Mouse (Mus musculus) liver, embryonic 13.5 days (tissue): ENCODE measurements around the gene Slamf8. TPM values are rescaled to one million over a fixed set of nuclear protein-coding genes. Genes with fewer than 3 reads are reported as not detected.
A peak's percentile ranks its signal among the peaks of the same experiment; 100 is the strongest.

Experiments
- ATAC-seq: fragments of 200-750 bp; cut with Nextera tagmentation; 2 replicates; pipeline ENCODE4 v1.8.0; 2017; ENCODE audit warnings: low read depth, mild to moderate bottlenecking, moderate number of reproducible peaks, moderate library complexity
- DNase-seq: peaks from one replicate; pipeline ENCODE4 v3.0.0; 2022
- H3K27ac ChIP-seq: fragments of 300-500 bp; sonication (generic); 2 replicates; pipeline ENCODE4 v1.5.1; 2015; ENCODE audit warnings: moderate library complexity, mild to moderate bottlenecking, inconsistent platforms
- H3K27me3 ChIP-seq: fragments of 300-500 bp; sonication (generic); 2 replicates; pipeline ENCODE4 v1.6.1; 2015; ENCODE audit warnings: mild to moderate bottlenecking, inconsistent platforms
- H3K36me3 ChIP-seq: fragments of 300-500 bp; sonication (generic); 2 replicates; pipeline ENCODE4 v1.6.1; 2015; ENCODE audit warnings: mild to moderate bottlenecking, inconsistent platforms
- H3K4me1 ChIP-seq: fragments of 300-500 bp; sonication (generic); replicated peaks from 2 replicates; pipeline ENCODE4 v1.6.1; 2015; ENCODE audit warnings: inconsistent platforms
- H3K4me2 ChIP-seq: fragments of 300-500 bp; sonication (generic); 2 replicates; pipeline ENCODE4 v1.6.1; 2015; ENCODE audit warnings: inconsistent platforms, mild to moderate bottlenecking, moderate library complexity
- H3K4me3 ChIP-seq: fragments of 300-500 bp; sonication (generic); replicated peaks from 2 replicates; pipeline ENCODE4 v1.5.1; 2015; ENCODE audit warnings: mild to moderate bottlenecking, inconsistent platforms
- H3K9ac ChIP-seq: fragments of 300-500 bp; sonication (generic); 2 replicates; pipeline ENCODE4 v1.6.1; 2015; ENCODE audit warnings: mild to moderate bottlenecking, inconsistent platforms
- H3K9me3 ChIP-seq: fragments of 300-500 bp; sonication (generic); replicated peaks from 2 replicates; pipeline ENCODE4 v1.6.1; 2016; ENCODE audit warnings: inconsistent platforms
- WGBS: fragments of 180-500 bp; shearing (Covaris S2); methylation state at CpG from one replicate; pipeline ENCODE4 v1.1.7; 2015; ENCODE audit not compliant: insufficient replicate concordance; 5-methylcytosine and 5-hydroxymethylcytosine counted together
- polyA plus RNA-seq: library from polyadenylated mRNA; unstranded; fragments of >200 nt; fragmentation: Nextera tagmentation; extraction: Ambion mirVana; gene quantifications from 2 replicates; pipeline ENCODE4 v1.2.1, GENCODE M21; 2015

The Slamf8 gene
- polyA plus RNA-seq, 1 experiment from 2014 or later, result 0.12 TPM

DNA sequence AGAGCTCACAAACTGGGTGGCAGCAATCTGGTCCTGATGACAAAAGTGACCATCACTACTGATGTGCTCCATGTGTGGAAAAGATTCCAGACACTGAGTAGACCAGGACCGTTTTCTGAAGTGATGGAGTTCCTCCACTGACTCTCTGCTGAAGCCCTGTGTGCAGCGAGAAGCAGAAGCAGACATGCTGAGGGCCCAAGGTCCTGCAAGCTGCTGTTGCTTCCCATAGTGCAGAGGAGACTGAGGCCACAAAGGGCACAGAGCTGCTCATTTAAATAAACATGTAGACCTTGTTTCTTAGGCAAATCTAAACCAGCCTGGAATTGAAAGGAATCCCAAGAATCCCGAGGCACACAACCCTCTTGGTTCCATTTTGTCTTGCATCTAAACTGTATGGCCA lies 3.0 kb upstream of the Slamf8 start:
- no peaks in the 10 kb centered on the region for H3K4me1 ChIP-seq
- H3K9me3 ChIP-seq, result no peaks in the 10 kb centered on the region
- H3K27me3 ChIP-seq, result no peaks in the 10 kb centered on the region
- no peak for DNase-seq
- 44% methylated on average over 3 of the region's 3 CpGs for WGBS
- H3K27ac ChIP-seq, result no peak overlapping the region
- no peak overlapping the region for H3K9ac ChIP-seq
- ATAC-seq, result no peak
- no peak overlapping the region for H3K4me2 ChIP-seq
- H3K36me3 ChIP-seq, result no peaks in the 10 kb centered on the region
- no peak overlapping the region for H3K4me3 ChIP-seq

DNA sequence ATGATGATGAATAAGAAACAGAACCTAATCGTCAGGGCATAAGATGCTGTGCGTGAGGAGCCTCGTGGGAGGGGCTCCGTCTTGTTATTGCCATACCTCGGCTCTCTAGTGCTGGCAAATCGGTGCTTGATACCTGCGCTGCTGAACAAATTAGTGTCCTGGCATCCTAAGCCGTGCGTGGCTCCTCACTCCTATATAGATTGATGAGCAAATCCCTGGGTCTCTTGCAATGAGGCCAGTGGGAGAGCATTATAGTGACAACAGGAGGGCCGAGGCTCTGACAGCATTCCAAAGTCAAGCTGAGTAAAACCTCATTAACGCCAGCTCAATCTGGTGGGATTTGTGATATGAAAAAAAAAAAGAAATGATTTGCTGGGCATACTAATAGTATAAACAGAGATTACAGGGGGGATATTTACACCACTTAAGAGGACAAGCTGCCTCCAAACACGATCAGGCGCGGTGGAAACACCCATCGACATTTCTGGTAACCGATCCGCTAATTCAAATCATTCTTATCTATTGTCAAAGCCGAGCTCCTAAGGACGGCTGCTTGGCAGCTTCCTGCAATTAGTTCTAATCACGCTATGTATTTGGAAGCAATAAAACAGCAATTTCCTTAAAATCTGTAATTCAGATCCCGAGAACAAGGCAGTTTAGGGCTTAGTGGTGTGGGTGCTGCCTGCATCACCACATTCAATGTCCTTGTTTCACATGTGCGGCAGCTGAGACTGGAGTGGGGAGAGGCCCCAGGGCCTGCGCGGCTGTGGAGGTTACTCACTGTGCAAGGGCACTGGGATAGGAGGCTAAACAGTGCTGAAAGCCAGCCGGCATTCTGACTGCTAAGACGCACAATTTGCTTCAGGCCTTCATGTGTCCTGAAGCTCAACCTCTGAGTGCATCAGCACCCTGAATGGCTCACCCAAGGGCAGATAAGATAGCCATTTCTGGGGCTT lies 4.5 kb downstream of the Slamf8 start:
- Histone ChIP-seq H3K9ac (no peak overlapping the region), H3K36me3 (no peaks in the 10 kb centered on the region), H3K4me3 (no peak overlapping the region), H3K4me2 (no peak overlapping the region), H3K9me3 (no peaks in the 10 kb centered on the region), H3K27me3 (peaks cover 22% of the 10 kb centered on the region), H3K4me1 (0 out of 2 replicates have a peak, but pooled peaks cover 4% of the 10 kb centered on the region), H3K27ac (no peak overlapping the region)
- ATAC-seq (no peak), DNase-seq (no peak)
- WGBS, result 32% methylated on average over 26 of the region's 26 CpGs

DNA sequence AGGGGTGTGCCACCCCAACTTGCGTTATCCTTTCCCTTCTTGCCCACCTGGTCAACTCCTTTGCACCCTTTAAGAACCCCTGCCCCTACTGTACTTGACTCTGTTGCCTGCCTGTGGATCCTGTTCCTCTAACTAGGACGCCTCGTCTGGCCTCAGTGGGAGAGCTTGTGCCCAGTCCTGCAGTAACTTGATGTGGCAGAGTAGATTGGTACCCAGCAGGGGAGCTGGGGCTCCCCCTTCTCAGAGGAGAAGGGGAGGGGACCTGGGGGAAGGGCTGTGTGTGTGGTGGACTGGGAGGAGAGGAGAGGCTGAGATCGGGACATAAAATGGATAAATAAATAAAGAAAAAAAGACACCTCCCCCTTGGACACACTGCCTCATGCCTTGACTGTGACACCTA lies 5.3 kb downstream of the Slamf8 start:
- H3K4me3 ChIP-seq, result no peak overlapping the region

DNA sequence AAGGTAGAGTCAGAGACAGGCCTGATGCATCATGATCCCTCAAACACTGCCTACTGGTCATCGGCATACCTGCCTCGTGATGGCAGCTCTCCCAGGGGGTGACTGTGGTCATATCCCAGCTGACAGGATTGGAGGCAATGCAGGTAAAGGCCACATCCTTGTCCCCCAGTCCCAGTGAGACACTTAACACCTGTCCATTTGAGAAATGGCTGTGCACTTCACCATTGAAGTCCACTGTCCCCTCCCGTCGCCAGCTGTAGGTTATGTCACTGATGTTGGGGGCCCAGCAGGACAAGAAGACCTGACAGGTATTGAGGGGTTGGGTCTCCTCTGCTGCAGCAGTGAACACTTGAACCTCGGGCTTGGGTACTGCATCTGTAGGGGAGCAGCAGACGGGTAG lies 6.1 kb downstream of the Slamf8 start:
- Histone ChIP-seq H3K9me3 (no peaks in the 10 kb centered on the region), H3K4me3 (no peak overlapping the region), H3K4me2 (no peak overlapping the region), H3K27ac (no peak overlapping the region), H3K27me3 (peaks cover 22% of the 10 kb centered on the region), H3K4me1 (0 out of 2 replicates have a peak, but pooled peaks cover 4% of the 10 kb centered on the region), H3K36me3 (no peaks in the 10 kb centered on the region), H3K9ac (no peak overlapping the region)
- DNase-seq, result no peak
- no peak for ATAC-seq
- WGBS, result 69% methylated on average over 6 of the region's 6 CpGs

More for the DNA sequence above, 5.3 kb downstream of the Slamf8 start:
- no peaks in the 10 kb centered on the region for H3K36me3 ChIP-seq
- H3K4me1 ChIP-seq, result 0 out of 2 replicates have a peak, but pooled peaks cover 4% of the 10 kb centered on the region
- no peak overlapping the region for H3K4me2 ChIP-seq
- no peak overlapping the region for H3K27ac ChIP-seq
- H3K9ac ChIP-seq, result no peak overlapping the region
- DNase-seq (no peak), ATAC-seq (no peak)
- no peaks in the 10 kb centered on the region for H3K9me3 ChIP-seq
- 46% methylated on average over 4 of the region's 4 CpGs for WGBS
- peaks cover 22% of the 10 kb centered on the region for H3K27me3 ChIP-seq

- 63% methylated on average over 8 of the region's 8 CpGs for WGBS
- no peaks in the 10 kb centered on the region for H3K36me3 ChIP-seq
- ATAC-seq, result no peak
- H3K4me3 ChIP-seq, result no peak overlapping the region
- H3K4me2 ChIP-seq, result no peak overlapping the region
- no peak overlapping the region for H3K9ac ChIP-seq
- H3K9me3 ChIP-seq, result no peaks in the 10 kb centered on the region
- peaks cover 22% of the 10 kb centered on the region for H3K27me3 ChIP-seq
- H3K27ac ChIP-seq, result no peak overlapping the region
- 0 out of 2 replicates have a peak, but pooled peaks cover 4% of the 10 kb centered on the region for H3K4me1 ChIP-seq
- DNase-seq, result no peak
Measured at GRCm38 (mm10) chr1:172582436-172582835, 7.9 kb downstream of the Slamf8 start.

- no peak overlapping the region for H3K9ac ChIP-seq
- DNase-seq (no peak), ATAC-seq (no peak)
- no peaks in the 10 kb centered on the region for H3K4me1 ChIP-seq
- H3K27me3 ChIP-seq, result peaks cover 9% of the 10 kb centered on the region; the same call in 1 of the 2 replicates
- no peak overlapping the region for H3K27ac ChIP-seq
- H3K36me3 ChIP-seq, result no peaks in the 10 kb centered on the region
- 56% methylated on average over 6 of the region's 6 CpGs for WGBS
- no peak overlapping the region for H3K4me3 ChIP-seq
- H3K4me2 ChIP-seq, result no peak overlapping the region
- no peaks in the 10 kb centered on the region for H3K9me3 ChIP-seq
Measured at GRCm38 (mm10) chr1:172580116-172580515, 10.3 kb downstream of the Slamf8 start.

GRCm38 (mm10) chr1:172567758-172568157 lies 22.6 kb downstream of the Slamf8 start:
- no peaks in the 10 kb centered on the region for H3K9me3 ChIP-seq
- H3K27me3 ChIP-seq, result peaks cover 33% of the 10 kb centered on the region
- H3K27ac ChIP-seq, result no peak overlapping the region
- no peak overlapping the region for H3K9ac ChIP-seq
- DNase-seq (no peak), ATAC-seq (no peak)
- H3K36me3 ChIP-seq, result no peaks in the 10 kb centered on the region
- H3K4me2 ChIP-seq, result no peak overlapping the region
- WGBS, result 77% methylated on average over 4 of the region's 4 CpGs
- H3K4me1 ChIP-seq, result 0 out of 2 replicates have a peak, but pooled peaks cover 7% of the 10 kb centered on the region
- H3K4me3 ChIP-seq, result no peak overlapping the region

DNA sequence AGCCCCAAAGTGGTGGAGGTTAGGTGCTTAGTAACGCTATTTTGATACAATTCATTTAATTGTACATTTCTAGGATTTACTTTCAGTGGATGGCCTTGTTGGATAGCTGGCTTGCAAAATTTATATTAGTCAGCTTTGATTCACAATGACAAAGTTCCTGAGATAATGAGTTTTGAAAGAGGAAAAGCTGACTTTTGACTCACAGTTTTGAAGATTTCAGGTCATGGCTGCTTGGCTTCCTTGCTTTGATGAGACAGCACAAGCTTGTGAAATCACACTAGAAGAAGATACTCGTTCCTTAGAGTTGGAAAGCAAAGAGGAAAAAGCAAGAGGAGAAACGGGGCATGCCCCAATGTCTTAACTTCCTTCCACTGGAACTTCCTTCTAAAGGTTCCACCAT lies 24.2 kb downstream of the Slamf8 start:
- 31% methylated on average over 3 of the region's 3 CpGs for WGBS

GRCm38 (mm10) chr1:172563465-172563828 lies 26.9 kb downstream of the Slamf8 start:
- Histone ChIP-seq H3K4me1 (0 out of 2 replicates have a peak, but pooled peaks cover 7% of the 10 kb centered on the region), H3K27me3 (peaks cover 68% of the 10 kb centered on the region), H3K36me3 (no peaks in the 10 kb centered on the region), H3K9ac (no peak overlapping the region), H3K27ac (no peak overlapping the region), H3K4me3 (peak overlapping the region; percentile 53), H3K9me3 (no peaks in the 10 kb centered on the region), H3K4me2 (peak overlapping the region; percentile 70)
- WGBS, result 2% methylated on average over 10 of the region's 10 CpGs
- ATAC-seq, result no peak
- no peak for DNase-seq

More for the DNA sequence above, 24.2 kb downstream of the Slamf8 start:
- no peak overlapping the region for H3K27ac ChIP-seq
- no peak overlapping the region for H3K4me3 ChIP-seq
- ATAC-seq (no peak), DNase-seq (no peak)
- no peaks in the 10 kb centered on the region for H3K36me3 ChIP-seq
- H3K4me2 ChIP-seq, result no peak overlapping the region
- H3K9ac ChIP-seq, result no peak overlapping the region
- H3K4me1 ChIP-seq, result 0 out of 2 replicates have a peak, but pooled peaks cover 7% of the 10 kb centered on the region
- H3K27me3 ChIP-seq, result peaks cover 49% of the 10 kb centered on the region
- no peaks in the 10 kb centered on the region for H3K9me3 ChIP-seq

DNA sequence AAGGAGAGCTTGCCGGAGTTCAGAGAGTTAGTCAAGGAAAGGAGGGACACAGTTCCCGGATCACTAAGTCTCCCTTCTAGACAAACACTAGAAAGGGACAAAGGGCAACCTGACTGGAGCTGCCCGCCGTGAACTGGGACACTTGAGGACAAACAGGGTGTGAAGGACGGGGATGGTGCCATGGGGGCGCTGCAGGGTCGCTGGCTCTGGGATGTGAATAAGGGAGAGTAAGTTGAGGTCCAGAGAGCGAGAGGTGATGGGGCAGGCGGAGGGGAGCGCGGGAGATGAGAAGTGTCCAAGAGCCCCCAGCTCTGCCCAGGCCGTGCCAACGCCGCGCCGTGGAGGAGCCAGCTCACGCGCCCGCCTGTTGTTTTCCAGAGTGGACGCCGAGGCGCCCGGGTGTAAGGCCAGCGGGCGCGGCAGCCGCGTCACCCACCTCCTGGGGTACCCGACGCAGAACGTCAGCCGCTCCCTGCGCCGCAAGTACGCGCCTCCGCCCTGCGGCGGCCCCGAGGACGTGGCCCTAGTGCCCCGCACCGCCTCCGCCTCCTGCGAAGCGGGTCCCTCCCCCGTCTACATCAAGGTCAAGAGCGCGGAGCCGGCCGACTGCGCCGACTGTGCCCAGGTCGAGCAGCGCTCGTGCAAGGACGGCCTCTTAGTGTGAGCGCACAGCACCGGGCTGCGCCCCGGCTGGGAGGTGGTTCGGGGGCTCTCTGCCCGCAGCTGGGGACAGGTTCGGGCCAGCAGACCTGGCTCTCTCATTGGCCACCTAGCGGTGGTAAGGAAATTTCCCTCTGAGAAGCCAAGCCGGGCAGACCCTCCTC lies 27.5 kb downstream of the Slamf8 start:
- DNase-seq, result no peak
- Histone ChIP-seq H3K4me3 (peak overlapping the region; percentile 53), H3K9ac (no peak overlapping the region), H3K27me3 (peaks cover 70% of the 10 kb centered on the region), H3K27ac (no peak overlapping the region), H3K4me1 (0 out of 2 replicates have a peak, but pooled peaks cover 7% of the 10 kb centered on the region), H3K4me2 (peak overlapping the region; percentile 70), H3K36me3 (no peaks in the 10 kb centered on the region), H3K9me3 (no peaks in the 10 kb centered on the region)
- under 1% methylated on average over 65 of the region's 66 CpGs for WGBS
- ATAC-seq, result peak; percentile 51

DNA sequence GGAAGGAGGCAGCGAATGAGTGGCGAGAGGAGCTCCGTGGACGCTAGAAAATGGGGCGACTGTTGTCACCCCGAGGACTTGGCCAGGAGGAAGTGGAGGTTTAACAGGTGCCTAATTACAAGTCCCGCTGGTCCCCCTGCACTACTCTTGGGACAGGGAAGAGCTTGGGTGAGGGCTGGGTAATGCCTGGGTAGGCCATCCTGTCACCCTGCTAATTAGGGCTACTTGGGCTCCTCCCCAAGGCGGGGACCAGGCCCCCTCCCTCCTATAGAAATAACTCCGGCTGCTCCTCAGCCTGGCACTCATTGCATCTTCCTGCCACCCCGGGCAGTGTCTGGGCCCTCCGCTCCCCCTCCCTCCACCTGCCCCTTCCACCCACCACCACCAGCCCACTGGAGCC lies 34.7 kb downstream of the Slamf8 start, which contains the start of gene Vsig8:
Gene Vsig8 (plus strand): TSS at position 301 of the 400 bp plus-strand sequence.
- DNase-seq (no peak), ATAC-seq (no peak)
- Histone ChIP-seq H3K27ac (no peak within 1 kb of the TSS), H3K4me2 (no peak within 1 kb of the TSS), H3K4me3 (no peak within 1 kb of the TSS), H3K27me3 (peaks cover 22% of the 10 kb centered on the region), H3K4me1 (no peaks in the 10 kb centered on the region), H3K36me3 (no peaks in the 10 kb centered on the region), H3K9me3 (no peaks in the 10 kb centered on the region), H3K9ac (no peak within 1 kb of the TSS)
- 62% methylated on average over 11 of the region's 11 CpGs for WGBS
